Mouse (Mus musculus) left cerebral cortex, postnatal 14 days (tissue): ENCODE measurements at regions not wholly inside any gene's neighbourhood (a gene's known extent, or its start where the extent isn't known, plus 50 kb on each side); places are given as distances from the start of the nearest gene placed in this dataset.
A peak's percentile ranks its signal among the peaks of the same experiment; 100 is the strongest.

ENCODE experiments used
- DNase-seq, 2 experiments: peaks; one replicate each; pipeline ENCODE4 v3.0.0; 2021 to 2022; ENCODE audit warnings: low spot score in 2 of 2, mixed read lengths in 1 of 2
- intact Hi-C: fragments of 180-260 bp; cut with DNase I; formaldehyde crosslinking; loops from one replicate; pipeline ENCODE4 v1.15.1; 2025

DNA sequence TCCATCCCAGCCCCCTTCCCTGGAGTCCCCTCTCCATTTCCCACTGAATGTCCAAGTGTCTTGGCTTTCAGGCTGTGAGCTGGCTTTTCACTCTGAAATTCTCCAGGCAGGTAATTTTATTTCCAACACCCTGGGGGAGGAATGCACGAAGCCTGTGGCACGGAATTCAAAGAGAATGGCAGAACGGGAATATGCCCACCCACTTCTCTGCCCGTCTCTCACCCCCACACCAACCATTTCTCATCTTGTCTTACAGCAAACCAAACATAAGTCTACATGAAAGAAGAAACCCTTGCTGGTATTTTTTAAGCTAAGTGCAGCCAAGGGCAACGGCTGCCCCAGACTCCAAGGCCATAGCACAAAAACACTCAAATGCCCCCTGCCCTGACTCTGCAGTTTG, 168.7 kb downstream of the Gm12728 start:
- DNase-seq, result no peak
- intact Hi-C loops, result no loop called here

DNA sequence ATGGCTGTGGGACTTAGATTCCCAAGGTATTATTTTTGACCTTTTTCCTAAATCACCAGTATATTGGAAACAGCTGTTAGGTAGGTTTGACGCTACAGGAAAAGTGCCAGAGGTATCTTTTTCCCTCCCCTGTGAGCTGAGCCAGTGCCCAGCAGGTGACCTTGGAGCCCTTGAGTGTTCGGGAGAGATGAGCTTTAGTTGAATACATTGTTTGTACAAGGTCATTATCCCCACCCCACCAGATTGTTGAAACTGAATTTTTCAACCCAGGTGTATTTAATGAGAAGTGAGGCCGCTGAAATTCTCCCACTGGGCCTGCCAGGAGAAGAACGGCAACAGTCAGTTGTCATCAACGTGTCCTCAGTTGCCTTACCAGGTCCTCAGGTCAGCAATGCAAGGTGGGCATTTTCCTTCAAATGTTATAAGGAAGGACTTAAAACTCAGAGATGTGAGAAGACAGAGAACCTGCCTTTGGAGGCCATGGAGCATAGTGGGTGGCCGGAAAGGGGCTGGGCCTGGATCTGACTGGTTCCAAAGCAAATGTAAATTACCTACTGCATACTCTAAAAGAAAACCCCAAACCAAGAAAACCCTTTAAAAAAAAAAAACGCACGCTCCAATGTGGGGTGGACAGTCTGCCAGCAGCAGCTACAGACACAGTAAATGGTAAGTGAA, 172.2 kb downstream of the Gm12728 start:
- no peak for DNase-seq
- intact Hi-C loops, result no loop called here

DNA sequence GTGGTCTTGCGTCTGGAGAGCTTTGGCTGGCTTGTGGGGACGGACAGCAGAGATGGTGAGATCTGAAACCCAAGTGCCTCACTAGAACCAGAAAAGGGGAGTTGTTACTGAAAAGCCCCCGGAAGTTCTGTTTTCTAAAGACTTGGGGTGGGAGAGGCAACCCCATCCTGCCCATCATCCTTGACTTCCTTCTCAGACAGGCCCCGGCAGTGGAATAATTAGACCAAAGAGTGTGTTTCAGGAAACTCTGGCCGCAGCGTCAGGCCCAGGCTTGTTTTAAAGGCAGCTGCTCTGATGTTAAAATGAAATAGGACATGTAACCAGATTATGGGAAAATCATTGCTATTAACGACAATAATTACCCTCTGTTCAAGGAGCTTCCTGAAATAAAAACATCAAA, 172.9 kb downstream of the Gm12728 start:
- DNase-seq, result no peak
- intact Hi-C loops, result no loop called here

DNA sequence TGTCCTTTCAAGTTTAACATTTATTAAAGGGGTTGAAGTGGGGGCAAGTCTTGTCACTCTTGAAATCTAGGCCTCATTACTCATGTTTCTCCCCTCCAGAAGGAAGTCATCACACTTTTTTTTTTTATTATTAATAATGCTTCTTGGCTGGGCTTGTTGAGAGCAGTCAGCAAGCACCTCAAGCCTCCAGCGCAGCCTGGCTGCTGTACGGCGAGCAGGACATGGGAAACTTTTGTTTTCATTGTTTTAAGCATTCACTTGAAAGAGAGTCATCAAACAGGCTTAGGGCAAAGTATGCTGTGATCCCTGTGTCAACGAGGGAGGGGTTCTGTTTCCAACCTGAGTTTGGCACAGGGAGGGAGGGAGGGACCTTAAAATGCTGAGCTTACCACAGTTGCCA, 178.7 kb downstream of the Gm12728 start:
- intact Hi-C loops, result no loop called here

DNA sequence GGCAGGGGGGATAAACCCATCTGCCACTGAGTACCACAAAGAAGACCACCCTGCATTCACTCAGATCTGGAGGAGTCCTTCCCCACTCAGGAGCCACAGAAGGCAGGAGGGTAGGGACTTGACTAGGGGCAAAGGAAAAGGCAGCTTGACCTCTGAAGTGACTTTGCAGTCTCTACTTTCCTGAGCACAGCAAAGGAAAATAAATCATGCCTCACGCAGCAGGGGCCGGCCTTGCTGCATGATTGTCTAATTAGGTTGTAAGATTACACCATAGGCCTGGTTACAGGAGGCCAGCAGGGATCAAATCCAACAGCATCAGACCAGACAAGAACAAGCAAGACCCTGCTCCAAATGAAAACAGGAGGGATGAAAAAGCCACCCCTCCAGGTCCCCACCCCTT, 180.0 kb downstream of the Gm12728 start:
- intact Hi-C loops, result no loop called here
- DNase-seq, result no peak

More for the DNA sequence above, 178.7 kb downstream of the Gm12728 start:
- no peak for DNase-seq

DNA sequence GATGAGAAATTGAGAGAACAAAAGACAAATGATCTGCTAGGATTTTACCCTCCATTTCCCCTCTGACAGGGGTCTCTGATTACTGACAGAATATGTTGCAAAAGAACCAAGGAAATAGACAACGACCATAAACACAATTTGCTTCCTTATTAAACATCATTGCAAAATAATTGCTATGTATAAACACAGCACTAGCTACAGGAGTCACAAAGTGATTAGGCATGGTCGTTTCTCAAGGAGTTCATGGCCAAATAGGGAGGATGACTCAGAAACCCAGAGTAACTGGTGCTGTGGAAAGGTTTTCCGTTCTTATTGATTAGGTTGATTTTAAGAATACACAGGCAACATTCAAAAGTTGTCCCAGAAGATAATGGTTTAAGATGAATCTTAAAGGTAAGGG, 180.4 kb downstream of the Gm12728 start:
- intact Hi-C loops, result no loop called here
- no peak for DNase-seq

DNA sequence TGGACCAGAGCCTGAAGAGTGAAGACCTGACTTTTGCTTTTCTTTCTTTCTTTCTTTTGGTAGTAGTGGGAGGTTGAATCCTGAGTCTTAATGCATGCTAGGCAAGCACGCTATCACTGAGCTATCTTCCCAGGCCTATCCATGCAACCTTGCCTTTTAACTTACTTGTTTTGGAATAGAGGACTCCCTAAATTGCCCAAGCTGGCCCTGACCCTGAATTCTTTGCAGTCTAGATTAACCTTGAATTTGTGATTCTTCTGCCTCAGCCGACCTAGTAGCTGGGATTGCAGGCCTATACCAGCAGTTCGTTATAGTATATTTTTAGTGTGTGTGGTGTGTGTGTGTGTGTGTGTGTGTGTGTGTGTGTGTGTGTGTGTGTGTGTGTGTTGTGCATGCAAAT, 183.1 kb downstream of the Gm12728 start:
- DNase-seq, result no peak

DNA sequence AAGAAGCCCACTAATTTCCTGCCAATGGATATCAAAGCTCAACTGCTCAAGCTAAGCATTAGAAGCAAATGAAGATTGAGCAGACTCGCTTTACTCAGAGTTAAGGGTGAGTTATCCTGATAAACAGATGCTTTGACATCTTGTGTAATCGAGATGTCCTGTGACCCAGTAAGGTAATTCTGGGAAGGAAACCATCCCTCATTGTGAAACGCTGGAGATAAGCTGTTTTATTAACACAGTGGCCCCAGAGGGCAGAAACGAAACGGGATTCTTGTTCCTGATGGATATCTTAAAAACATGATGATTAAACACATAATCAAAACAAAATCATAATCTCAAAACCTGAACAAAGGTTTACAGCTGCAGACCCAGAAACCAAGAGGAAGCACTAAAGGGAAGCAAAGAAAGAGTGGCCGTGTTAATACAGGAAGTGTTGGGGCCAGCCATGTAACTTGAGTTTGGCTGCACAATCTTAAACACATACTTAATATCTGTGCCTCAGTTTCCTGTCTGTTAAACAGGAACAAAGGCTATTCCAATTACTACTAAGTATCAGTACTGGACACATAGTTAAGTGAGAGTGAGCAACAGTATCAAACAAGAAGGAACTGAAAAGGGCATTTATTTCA, 184.2 kb downstream of the Gm12728 start:
- intact Hi-C loops, result no loop called here
- no peak for DNase-seq

More for the DNA sequence above, 183.1 kb downstream of the Gm12728 start:
- intact Hi-C loops, result no loop called here

DNA sequence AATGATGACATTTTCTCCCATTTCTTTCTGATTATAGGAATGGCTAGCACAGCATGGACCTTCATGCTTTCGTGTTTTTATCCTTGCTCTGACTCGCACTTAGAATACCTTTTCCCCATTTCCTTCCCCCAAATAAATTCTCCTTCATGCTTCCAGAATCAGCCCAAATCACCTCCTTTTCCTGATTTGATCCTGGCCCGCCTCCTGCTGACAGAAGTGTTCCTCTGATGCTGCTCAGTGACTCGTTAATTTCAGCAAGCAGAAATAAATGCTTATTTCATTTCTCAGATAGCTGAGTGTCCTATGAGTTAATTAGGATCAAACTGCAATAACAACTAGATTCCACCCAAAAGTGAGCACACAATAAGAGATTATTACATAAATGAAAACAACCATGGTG, 185.3 kb downstream of the Gm12728 start:
- DNase-seq, result no peak
- intact Hi-C loops, result no loop called here

DNA sequence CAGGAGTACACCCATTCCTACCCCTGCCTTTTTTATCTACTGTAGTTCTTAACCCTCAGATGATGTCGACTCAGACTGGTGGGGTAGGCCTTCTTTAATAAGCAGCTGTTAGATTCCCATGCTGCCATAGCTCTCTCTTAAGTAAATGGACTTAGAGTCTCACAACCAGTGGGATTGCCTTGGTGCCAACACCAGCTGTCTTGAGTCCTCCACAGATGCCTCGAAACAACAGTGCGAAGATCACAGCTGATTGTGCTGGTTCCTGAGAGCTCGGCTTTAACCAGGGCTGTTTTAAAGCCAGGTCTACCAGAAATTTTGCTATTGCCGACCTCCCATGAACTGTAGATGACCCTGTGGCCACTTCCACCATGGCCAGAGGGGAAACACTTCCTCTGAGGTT, 189.4 kb downstream of the Gm12728 start:
- DNase-seq, result no peak
- intact Hi-C loops, result no loop called here

DNA sequence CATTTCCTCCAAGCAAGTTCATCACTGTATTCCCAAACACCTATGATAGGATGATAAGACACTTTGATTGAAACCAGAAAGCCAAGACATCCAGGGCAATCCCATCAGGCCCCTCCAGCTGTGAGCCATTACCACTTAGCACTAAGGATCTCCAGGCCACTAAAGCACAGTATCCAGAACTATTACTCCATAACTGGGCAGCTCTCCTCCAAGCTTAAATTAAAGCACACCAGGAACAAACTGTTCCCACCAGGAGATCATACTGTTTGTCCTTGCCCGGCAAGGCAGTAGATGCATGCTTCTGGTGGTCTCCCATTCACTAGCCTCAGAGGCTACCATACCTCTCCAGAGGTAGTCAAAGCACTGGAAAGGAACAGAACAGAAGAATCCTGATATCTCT, 193.3 kb downstream of the Gm12728 start:
- intact Hi-C loops, result no loop called here

DNA sequence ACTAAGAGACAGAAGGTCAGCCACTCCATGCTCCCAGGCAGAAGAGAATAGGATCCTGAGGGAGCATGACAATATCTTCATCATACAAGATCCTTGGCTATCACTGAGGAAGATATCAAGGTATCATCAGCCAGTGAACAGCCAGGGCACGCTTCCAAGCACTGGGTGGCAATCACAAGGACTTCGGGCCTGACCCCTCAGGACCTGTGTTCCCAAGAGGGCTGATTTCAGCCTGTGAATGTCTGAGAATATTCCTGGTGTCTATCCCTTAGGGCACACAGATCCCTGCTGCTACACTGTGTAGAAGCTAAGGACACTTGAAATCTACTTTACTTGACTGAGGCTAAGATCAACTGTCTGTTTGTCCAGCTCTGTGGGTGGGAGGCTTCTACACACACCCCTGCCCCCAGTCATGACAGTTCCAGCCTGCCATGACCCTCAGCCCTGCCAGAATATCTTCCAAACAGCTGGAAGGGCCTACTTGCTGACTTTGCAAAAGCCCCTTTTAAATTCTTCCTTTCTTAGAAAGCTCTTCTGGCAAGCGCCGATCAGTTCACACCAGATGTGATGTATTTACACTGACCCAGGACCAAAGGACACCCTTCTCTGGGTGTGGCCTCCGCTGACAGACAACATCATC, 198.4 kb downstream of the Gm12728 start:
- no peak for DNase-seq
- intact Hi-C loops, result no loop called here

More for the DNA sequence above, 193.3 kb downstream of the Gm12728 start:
- no peak for DNase-seq

DNA sequence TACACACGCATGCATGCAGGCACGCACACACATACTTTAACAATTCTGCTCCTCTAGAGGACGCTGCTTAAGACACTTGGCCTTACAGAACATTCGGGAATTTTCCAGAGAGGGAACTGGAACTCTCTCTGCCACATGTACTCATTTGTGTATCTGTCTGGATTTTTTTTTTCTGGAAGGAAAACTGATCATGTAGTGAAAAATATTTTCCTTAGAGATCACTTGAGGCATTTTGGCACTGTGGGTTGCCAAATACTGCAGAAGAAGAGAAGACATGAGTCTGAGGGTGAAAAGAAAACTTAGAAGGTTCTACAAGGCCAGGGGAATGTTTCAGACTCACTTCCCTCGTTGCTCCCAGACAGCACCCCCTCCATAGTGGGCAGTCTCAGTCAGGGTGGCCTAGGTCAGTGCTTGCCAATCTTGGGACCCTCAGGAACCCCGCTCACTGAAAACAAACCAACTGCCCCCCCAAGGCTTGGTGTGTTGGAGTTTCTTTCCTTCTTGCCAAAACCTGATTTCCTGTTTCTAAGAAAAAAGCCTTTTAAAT, 203.0 kb downstream of the Gm12728 start:
- intact Hi-C loops, result no loop called here
- DNase-seq, result no peak

DNA sequence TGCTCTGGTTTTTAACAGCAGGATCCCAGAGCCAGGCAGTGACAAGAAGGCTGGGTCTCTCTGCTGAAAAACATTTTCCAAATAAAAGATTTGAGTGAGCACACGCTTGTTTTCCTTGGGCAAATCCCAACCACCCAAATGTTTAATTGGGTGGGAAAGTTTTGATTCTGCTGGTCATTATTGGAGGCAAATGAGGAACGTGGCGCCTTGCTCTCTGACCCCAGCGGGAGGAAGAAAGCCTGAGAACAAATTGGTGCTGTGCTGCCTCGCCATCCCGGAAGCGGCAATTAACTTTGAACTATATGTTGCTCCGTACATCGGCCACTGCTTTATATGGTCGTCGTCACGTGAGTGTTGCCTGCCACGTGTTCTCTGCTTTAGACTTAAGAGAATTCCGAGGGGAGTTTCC, 204.7 kb downstream of the Gm12728 start:
- intact Hi-C loops, result no loop called here
- DNase-seq, result no peak

DNA sequence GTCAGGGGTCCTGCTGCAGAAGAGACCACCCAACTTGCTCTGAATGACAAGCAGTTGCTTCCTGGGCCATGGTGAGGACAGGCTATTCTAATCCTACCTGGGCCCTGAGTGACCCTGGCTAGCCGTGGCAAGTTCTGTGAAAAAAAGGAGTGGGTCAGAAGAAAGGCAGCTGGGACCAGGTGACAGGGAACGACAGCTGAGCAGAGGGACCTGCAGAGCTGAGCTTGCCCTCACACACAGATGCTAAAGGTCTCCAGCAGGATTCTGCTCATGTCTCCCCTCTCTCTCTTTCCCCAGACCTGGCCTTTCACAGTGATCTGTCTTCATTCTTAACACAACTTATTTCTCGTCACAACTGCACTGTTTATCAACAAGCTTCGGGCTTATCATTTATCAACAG, 206.4 kb downstream of the Gm12728 start:
- intact Hi-C loops, result no loop called here
- DNase-seq, result no peak

DNA sequence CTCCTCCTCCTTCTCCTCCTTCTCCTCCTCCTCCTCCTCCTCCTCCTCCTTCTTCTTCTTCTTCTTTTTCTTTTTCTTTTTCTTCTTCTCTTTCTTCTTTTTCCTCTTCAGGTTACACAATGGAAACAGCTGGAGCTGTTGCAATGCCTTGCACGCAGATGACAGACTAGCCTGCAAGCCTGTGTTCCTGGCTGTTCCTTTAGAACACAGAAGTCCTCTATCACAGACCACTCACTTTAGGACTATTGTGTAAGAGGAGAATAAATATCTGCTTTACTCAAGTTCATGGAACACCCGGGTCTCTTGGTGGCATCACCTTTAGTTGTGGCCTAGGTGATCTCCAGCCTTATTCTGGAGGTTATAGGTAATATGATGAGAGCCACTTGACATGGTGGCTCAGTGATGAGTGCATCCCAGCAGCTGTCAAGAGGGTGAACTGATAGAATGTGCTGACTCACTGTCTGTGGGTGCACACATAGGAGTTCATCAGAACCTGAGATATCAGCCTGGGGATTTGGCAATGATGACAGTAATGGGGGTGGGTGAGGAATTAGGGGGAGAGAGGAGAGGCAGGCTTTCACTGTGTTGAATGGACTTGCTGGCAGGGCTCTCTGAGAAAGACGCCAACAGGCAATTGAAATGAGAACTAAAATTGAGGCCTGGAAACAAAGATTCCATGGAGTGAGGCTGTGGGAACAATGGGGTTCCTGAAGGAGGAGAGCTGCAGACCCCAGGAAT, 207.4 kb downstream of the Gm12728 start:
- intact Hi-C loops, result no loop called here
- no peak for DNase-seq

DNA sequence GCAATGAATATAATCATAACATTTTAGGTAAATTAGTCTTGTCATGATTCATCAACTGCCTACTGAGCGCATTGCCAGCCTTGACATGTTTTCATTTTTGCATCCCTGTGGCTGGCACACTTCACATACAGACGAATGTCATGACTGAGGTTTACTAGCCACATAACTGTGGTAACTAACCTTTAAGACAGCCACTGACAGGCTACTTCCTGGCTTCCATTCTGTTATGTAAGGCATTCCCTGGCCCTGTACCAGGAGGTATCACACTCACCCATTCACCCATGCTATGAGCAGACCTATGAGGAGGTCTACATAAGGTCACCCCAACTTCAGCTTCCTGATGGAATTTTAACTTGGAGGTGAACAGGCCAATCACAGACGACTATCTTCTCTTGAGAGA, 212.8 kb downstream of the Gm12728 start:
- DNase-seq, result no peak
- intact Hi-C loops, result no loop called here

DNA sequence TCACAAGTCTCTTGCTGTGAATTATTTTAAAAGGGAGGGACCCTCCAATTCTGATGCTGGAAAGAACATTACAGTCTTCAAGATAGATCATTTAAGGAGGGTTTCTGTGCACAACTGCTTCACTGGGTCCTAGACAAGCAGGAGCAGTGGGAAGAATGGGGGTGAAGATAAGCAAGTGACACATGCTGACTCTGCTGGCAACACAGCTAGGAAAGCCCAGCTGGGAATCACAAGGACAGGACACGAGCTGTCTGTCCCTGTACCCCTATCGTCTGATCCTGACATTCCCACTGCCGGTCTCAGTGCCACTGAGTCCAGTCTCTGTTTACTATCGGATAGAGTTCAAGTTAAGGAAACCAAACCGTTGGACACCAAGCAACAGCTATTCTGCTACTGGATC, 216.3 kb downstream of the Gm12728 start:
- no peak for DNase-seq
- intact Hi-C loops, result no loop called here

DNA sequence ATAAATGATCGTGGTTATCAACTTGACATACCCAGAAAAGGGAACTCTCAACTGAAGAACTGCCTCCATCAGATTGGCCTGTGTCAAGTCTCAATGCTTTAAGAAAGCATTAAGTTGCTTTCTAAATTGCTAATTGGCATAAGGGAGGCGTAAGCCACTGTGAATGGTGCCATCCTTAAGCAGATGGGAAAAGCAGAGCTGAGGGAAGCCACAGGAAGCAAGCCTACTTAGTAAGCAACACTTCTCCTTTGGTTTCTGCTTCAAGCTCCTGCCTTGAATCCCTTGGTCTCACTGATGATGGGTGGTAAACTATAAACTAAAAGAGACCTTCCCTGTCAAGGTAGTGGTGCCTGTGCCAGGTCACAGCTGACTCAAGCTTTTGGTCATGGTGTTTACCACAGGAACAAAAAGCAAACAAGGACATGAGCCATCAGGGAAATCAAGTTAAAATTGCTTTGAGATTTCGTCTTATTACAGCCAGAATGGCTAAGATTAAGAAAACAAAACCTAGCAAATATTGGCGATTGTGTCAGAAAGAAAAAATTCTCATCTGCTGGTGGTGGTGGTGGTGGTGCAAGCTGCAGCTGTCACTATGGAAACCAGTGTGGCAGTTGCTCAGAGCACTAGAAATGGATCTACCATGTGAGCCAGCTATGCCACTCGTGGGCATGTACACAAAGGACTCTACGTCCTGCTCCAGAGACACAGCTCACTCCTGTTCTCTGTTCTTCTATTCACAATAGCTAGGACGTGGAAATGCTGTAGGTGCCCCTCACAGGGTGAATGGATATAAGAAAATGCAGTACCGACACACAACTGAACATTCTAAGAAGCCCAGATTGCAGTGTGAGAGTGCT, 217.9 kb downstream of the Gm12728 start:
- peak in 1 of 2 experiments; percentile 20 for DNase-seq
- intact Hi-C loops, result no loop called here
